Mouse (Mus musculus): ENCODE measurements around the gene Gsdma2. TPM values are rescaled to one million over a fixed set of nuclear protein-coding genes. Genes with fewer than 3 reads are reported as not detected.
"Not testable (repeated sequence)": the region's sequence is repeated elsewhere in the genome, so short reads cannot be mapped to it uniquely, and the experiment has no call there.

The Gsdma2 gene
- polyA plus RNA-seq, 1 experiment from 2014 or later: not detected

DNA sequence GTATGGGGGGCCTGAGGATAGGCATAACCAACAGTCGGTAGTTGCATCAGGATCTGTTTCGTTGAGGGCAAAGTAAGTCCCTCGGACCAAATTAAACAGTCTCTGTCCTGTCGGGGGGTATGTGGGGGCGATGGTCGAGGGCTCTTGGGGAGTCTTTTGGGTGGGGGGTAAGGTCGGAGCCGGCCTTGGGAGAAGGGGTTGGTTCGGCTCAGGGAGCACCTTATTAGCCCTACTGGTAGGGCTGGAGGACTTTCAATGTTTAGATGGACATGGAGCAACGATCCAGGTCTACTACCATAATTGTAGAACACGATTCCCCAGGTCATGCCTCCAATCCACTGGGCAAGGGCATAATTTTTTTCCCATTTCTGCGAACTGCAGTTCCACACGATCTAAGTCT, 25.8 kb upstream of the Gsdma2 start:
- WGBS: 94% methylated on average over 13 of the region's 13 CpGs
- Histone ChIP-seq H3K27ac (ENCODE audit: low read depth, low read length) (no peak overlapping the region), H3K4me3 (ENCODE audit: low read length) (no peak overlapping the region), H3K9me3 (ENCODE audit: control insufficient read depth, low read length) (0 out of 2 replicates have a peak, but pooled peaks cover 2% of the 10 kb centered on the region), H3K4me1 (ENCODE audit: control insufficient read depth, insufficient read depth, low read depth, low read length) (no peaks in the 10 kb centered on the region), H3K36me3 (ENCODE audit: control insufficient read depth, insufficient read depth, low read length) (no peaks in the 10 kb centered on the region), H3K9ac (ENCODE audit: low read depth, low read length) (no peak overlapping the region), H3K4me2 (ENCODE audit: low read length) (no peak overlapping the region), H3K27me3 (replicated peaks; ENCODE audit: control insufficient read depth, insufficient read depth, low read length) (no peaks in the 10 kb centered on the region)
- ATAC-seq: no peak

DNA sequence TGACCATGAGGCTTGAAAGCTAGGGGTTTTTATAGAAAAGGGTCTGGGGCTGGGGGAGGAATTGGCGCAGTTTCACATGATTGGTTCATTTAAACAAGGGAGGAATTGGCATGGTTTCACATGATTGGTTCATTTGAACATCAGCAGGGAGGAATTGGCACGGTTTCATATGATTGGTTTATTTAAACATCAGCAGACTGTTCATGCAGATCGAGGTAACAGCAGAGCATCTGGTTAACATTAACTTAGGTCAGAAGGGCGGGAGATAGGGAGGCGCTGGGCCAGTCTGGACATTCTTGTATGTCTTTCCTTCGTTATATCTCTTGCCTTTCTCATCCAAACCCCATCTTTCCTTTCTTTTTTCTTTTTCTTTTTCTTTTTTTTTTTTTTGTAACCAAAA, 22.6 kb upstream of the Gsdma2 start:
- H3K4me3 ChIP-seq (ENCODE audit: low read length); H3K36me3 ChIP-seq (ENCODE audit: control insufficient read depth, insufficient read depth, low read length); H3K4me2 ChIP-seq (ENCODE audit: low read length); ATAC-seq; H3K9ac ChIP-seq (ENCODE audit: low read depth, low read length); H3K9me3 ChIP-seq (ENCODE audit: control insufficient read depth, low read length); H3K27ac ChIP-seq (ENCODE audit: low read depth, low read length); H3K27me3 ChIP-seq (replicated peaks; ENCODE audit: control insufficient read depth, insufficient read depth, low read length); H3K4me1 ChIP-seq (ENCODE audit: control insufficient read depth, insufficient read depth, low read depth, low read length): not testable (repeated sequence)
- 86% methylated on average over 6 of the region's 6 CpGs for WGBS

DNA sequence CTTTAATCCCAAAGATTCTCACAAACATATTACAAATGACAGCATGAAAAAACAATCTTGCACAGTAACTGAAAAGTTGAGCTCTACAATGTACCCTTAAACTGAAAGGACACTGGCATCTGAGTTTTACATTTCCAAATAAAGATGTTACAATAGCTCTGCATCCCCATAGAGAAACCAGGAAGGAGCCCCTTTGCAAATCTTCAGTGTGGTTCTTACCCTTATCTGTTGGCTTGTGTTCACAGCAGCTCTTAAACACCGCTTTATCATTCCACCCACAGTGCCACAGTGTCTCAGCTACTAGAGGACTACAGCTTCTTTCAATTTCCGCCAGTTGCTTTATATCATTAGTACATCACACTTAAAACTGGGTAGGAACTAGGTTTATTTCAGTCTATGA, 22.2 kb upstream of the Gsdma2 start:
- not testable (repeated sequence) for H3K36me3 ChIP-seq (ENCODE audit: control insufficient read depth, insufficient read depth, low read length)
- WGBS: 95% methylated on average over 2 of the region's 2 CpGs

DNA sequence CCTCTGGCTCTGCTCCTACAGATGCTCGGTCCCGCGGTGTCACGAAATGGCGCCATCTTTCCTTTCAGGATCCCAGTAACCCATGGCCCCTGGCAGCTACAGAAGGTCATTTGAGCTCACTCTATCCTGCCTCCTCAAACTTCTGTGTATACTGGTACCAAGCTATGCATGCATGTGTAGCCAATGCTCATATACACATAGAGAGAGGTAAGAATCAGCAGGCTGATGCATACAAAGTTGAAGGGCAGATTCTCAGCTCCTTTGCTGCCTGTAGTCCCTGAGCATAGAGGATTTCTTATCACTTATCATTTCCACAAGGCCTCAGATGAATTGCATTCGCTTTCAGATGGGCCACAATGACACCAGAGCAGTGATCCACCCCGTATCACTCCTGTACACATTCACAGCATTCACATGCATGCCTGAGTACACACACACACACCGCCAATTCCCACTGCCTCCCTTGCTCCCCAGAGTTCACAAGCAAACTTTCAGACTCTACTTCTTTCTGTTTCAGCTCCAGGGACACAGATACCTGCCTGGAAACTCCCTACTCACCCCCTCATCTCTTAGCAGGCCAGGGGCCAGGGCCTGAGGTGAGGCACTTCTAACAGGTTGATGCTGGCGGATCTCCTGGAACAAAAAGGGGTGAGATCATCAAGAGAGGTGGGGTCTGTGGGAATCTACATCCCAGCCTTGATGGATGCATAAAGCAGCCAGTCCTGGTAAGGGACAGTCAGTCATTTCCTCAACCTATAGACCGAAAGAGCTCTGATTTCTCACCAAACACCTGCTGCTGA, 20.7 kb upstream of the Gsdma2 start, which contains the start of the genes Gm12355 and Gsdma3:
Gene Gm12355, minus strand, starts transcription at position 51 of the 800 bp plus-strand sequence.
Gene Gsdma3, plus strand, starts transcription at position 750 of the 800 bp plus-strand sequence.
- Histone ChIP-seq H3K9ac (ENCODE audit: low read depth, low read length) (no peak within 1 kb of the TSS), H3K27ac (ENCODE audit: low read depth, low read length) (no peak within 1 kb of the TSS), H3K9me3 (ENCODE audit: control insufficient read depth, low read length) (0 out of 2 replicates have a peak, but pooled peaks cover 2% of the 10 kb centered on the region), H3K4me2 (ENCODE audit: low read length) (no peak within 1 kb of the TSS), H3K36me3 (ENCODE audit: control insufficient read depth, insufficient read depth, low read length) (no peaks in the 10 kb centered on the region), H3K4me3 (ENCODE audit: low read length) (no peak within 1 kb of the TSS), H3K4me1 (ENCODE audit: control insufficient read depth, insufficient read depth, low read depth, low read length) (no peaks in the 10 kb centered on the region), H3K27me3 (replicated peaks; ENCODE audit: control insufficient read depth, insufficient read depth, low read length) (no peaks in the 10 kb centered on the region)
- no peak for ATAC-seq
- WGBS: 91% methylated on average over 10 of the region's 10 CpGs

More for the DNA sequence above, 22.2 kb upstream of the Gsdma2 start:
- not testable (repeated sequence) for H3K9ac ChIP-seq (ENCODE audit: low read depth, low read length); H3K4me3 ChIP-seq (ENCODE audit: low read length); ATAC-seq; H3K9me3 ChIP-seq (ENCODE audit: control insufficient read depth, low read length); H3K27me3 ChIP-seq (replicated peaks; ENCODE audit: control insufficient read depth, insufficient read depth, low read length); H3K4me1 ChIP-seq (ENCODE audit: control insufficient read depth, insufficient read depth, low read depth, low read length); H3K27ac ChIP-seq (ENCODE audit: low read depth, low read length); H3K4me2 ChIP-seq (ENCODE audit: low read length)

DNA sequence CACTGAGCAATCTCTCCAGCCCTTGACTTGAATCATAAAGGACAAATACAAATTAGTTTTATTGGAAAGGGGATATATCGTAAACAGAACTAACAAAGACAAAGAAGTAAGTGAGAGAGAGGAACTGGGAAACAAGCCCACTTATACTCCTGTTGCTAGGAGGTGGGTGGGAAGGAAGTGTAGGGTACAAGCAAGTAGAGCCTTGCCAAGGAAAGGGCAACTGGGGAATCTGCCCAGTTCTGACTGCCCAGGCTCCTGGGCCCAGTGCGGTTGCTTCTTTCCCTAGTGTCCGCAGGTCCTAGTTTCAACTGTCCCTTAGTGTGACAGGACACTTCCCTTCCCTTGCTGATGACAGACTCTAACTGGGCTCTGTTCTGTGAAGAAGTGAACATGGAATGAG, 17.9 kb upstream of the Gsdma2 start:
- H3K4me3 ChIP-seq (ENCODE audit: low read length): no peak overlapping the region
- H3K27ac ChIP-seq (ENCODE audit: low read depth, low read length): no peak overlapping the region
- 0 out of 2 replicates have a peak, but pooled peaks cover under 1% of the 10 kb centered on the region for H3K9me3 ChIP-seq (ENCODE audit: control insufficient read depth, low read length)
- H3K4me2 ChIP-seq (ENCODE audit: low read length): no peak overlapping the region
- no peak for ATAC-seq
- no peak overlapping the region for H3K9ac ChIP-seq (ENCODE audit: low read depth, low read length)
- H3K36me3 ChIP-seq (ENCODE audit: control insufficient read depth, insufficient read depth, low read length): no peaks in the 10 kb centered on the region
- 88% methylated on average over 3 of the region's 3 CpGs for WGBS
- H3K4me1 ChIP-seq (ENCODE audit: control insufficient read depth, insufficient read depth, low read depth, low read length): no peaks in the 10 kb centered on the region
- no peaks in the 10 kb centered on the region for H3K27me3 ChIP-seq (replicated peaks; ENCODE audit: control insufficient read depth, insufficient read depth, low read length)

- H3K4me1 ChIP-seq (ENCODE audit: control insufficient read depth, insufficient read depth, low read depth, low read length): no peaks in the 10 kb centered on the region
- H3K9me3 ChIP-seq (ENCODE audit: control insufficient read depth, low read length): no peaks in the 10 kb centered on the region
- no peaks in the 10 kb centered on the region for H3K27me3 ChIP-seq (replicated peaks; ENCODE audit: control insufficient read depth, insufficient read depth, low read length)
- ATAC-seq: no peak
- H3K4me2 ChIP-seq (ENCODE audit: low read length): no peak overlapping the region
- no peaks in the 10 kb centered on the region for H3K36me3 ChIP-seq (ENCODE audit: control insufficient read depth, insufficient read depth, low read length)
- no peak overlapping the region for H3K27ac ChIP-seq (ENCODE audit: low read depth, low read length)
- 90% methylated on average over 5 of the region's 5 CpGs for WGBS
- H3K4me3 ChIP-seq (ENCODE audit: low read length): no peak overlapping the region
- H3K9ac ChIP-seq (ENCODE audit: low read depth, low read length): no peak overlapping the region
Measured at GRCm38 (mm10) chr11:98630646-98631045, 15.9 kb upstream of the Gsdma2 start.

GRCm38 (mm10) chr11:98635312-98635970, 11.1 kb upstream of the Gsdma2 start:
- ATAC-seq; H3K27me3 ChIP-seq (replicated peaks; ENCODE audit: control insufficient read depth, insufficient read depth, low read length); H3K4me2 ChIP-seq (ENCODE audit: low read length); H3K4me1 ChIP-seq (ENCODE audit: control insufficient read depth, insufficient read depth, low read depth, low read length); H3K9ac ChIP-seq (ENCODE audit: low read depth, low read length); H3K9me3 ChIP-seq (ENCODE audit: control insufficient read depth, low read length); H3K27ac ChIP-seq (ENCODE audit: low read depth, low read length); H3K4me3 ChIP-seq (ENCODE audit: low read length); H3K36me3 ChIP-seq (ENCODE audit: control insufficient read depth, insufficient read depth, low read length): not testable (repeated sequence)
- 42% methylated on average over 10 of the region's 10 CpGs for WGBS

DNA sequence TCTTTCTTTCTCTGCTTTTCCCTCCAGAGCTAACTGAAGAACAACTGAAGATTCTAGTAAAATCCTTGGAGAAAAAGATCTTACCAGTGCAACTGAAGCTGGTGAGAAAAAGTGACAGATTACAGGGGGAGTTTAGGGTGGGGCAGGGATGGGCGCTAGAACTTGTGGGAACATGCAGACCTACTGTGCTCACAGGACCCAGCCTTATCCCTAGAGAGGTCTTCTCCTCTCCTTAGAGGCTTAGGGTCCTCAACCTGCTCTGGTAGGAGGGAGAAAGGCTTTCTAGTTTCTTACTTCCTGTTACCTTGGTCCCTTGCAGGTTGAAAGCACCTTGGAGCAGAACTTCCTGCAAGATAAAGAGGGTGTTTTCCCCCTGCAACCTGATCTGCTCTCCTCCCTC, 9.1 kb upstream of the Gsdma2 start:
- no peak overlapping the region for H3K4me2 ChIP-seq (ENCODE audit: low read length)
- 78% methylated on average over 1 of the region's 1 CpGs for WGBS
- no peak for ATAC-seq

GRCm38 (mm10) chr11:98640091-98640490, 6.5 kb upstream of the Gsdma2 start:
- Histone ChIP-seq H3K4me2 (ENCODE audit: low read length) (no peak overlapping the region), H3K27me3 (replicated peaks; ENCODE audit: control insufficient read depth, insufficient read depth, low read length) (no peaks in the 10 kb centered on the region), H3K4me3 (ENCODE audit: low read length) (no peak overlapping the region), H3K9ac (ENCODE audit: low read depth, low read length) (no peak overlapping the region), H3K36me3 (ENCODE audit: control insufficient read depth, insufficient read depth, low read length) (no peaks in the 10 kb centered on the region), H3K4me1 (ENCODE audit: control insufficient read depth, insufficient read depth, low read depth, low read length) (no peaks in the 10 kb centered on the region), H3K9me3 (ENCODE audit: control insufficient read depth, low read length) (no peaks in the 10 kb centered on the region), H3K27ac (ENCODE audit: low read depth, low read length) (no peak overlapping the region)
- ATAC-seq: no peak
- WGBS: 77% methylated on average over 5 of the region's 5 CpGs

More for the DNA sequence above, 9.1 kb upstream of the Gsdma2 start:
- no peak overlapping the region for H3K4me3 ChIP-seq (ENCODE audit: low read length)
- no peaks in the 10 kb centered on the region for H3K4me1 ChIP-seq (ENCODE audit: control insufficient read depth, insufficient read depth, low read depth, low read length)
- H3K9ac ChIP-seq (ENCODE audit: low read depth, low read length): no peak overlapping the region
- no peaks in the 10 kb centered on the region for H3K9me3 ChIP-seq (ENCODE audit: control insufficient read depth, low read length)
- H3K27ac ChIP-seq (ENCODE audit: low read depth, low read length): no peak overlapping the region
- H3K27me3 ChIP-seq (replicated peaks; ENCODE audit: control insufficient read depth, insufficient read depth, low read length): no peaks in the 10 kb centered on the region
- no peaks in the 10 kb centered on the region for H3K36me3 ChIP-seq (ENCODE audit: control insufficient read depth, insufficient read depth, low read length)
